Mouse (Mus musculus): ENCODE results near the gene Vmn2r27. TPM values are rescaled to one million over a fixed set of nuclear protein-coding genes. Genes with fewer than 3 reads are reported as not detected.

The Vmn2r27 gene
- polyA plus RNA-seq, 1 experiment from 2014 or later, result not detected

Other genes starting within 250 kb of the Vmn2r27 start
- gene Vmn2r26, start 207.3 kb downstream of the Vmn2r27 start, polyA plus RNA-seq (2015; fragmentation: Nextera tagmentation; extraction: Ambion mirVana), result not detected in 2 replicates
- gene Cd163, start 72.8 kb upstream of the Vmn2r27 start, polyA plus RNA-seq (2015; fragmentation: Nextera tagmentation; extraction: Ambion mirVana), result 0.75 and 0.91 TPM in 2 replicates
- gene Pex5, start 183.2 kb upstream of the Vmn2r27 start, polyA plus RNA-seq (2015; fragmentation: Nextera tagmentation; extraction: Ambion mirVana), result 48.8 and 49.0 TPM in 2 replicates
- 8.2 and 9.0 TPM in 2 replicates for gene Clstn3, start 232.9 kb upstream of the Vmn2r27 start, polyA plus RNA-seq (2015; fragmentation: Nextera tagmentation; extraction: Ambion mirVana)

Measured in embryonic facial prominence, embryonic 15.5 days (tissue).